Mouse (Mus musculus) intestine, embryonic 16.5 days (tissue): Measurements from ENCODE around the gene 2610301B20Rik. TPM values are rescaled to one million over a fixed set of nuclear protein-coding genes. Genes with fewer than 3 reads are reported as not detected.

Source experiments
- ATAC-seq: fragments of 200-750 bp; cut with Nextera tagmentation; 2 replicates; pipeline ENCODE4 v1.8.0; 2017; ENCODE audit warnings: moderate TSS enrichment, moderate library complexity
- H3K27ac ChIP-seq: fragments of 300-500 bp; sonication (generic); 2 replicates; pipeline ENCODE4 v1.5.1; 2014; ENCODE audit warnings: mild to moderate bottlenecking, low read length
- H3K27me3 ChIP-seq: fragments of 300-500 bp; sonication (generic); replicated peaks from 2 replicates; pipeline ENCODE4 v1.6.1; 2014; ENCODE audit warnings: low read length, control low read depth, mixed read lengths; ENCODE audit not compliant: control insufficient read depth, insufficient read depth
- H3K36me3 ChIP-seq: fragments of 300-500 bp; sonication (generic); 2 replicates; pipeline ENCODE4 v1.6.1; 2014; ENCODE audit warnings: low read length, control low read depth; ENCODE audit not compliant: control insufficient read depth, insufficient read depth
- H3K4me1 ChIP-seq: fragments of 300-500 bp; sonication (generic); 2 replicates; pipeline ENCODE4 v1.6.1; 2014; ENCODE audit warnings: low read length, control low read depth, mixed read lengths; ENCODE audit not compliant: control insufficient read depth, insufficient read depth
- H3K4me2 ChIP-seq: fragments of 300-500 bp; sonication (generic); 2 replicates; pipeline ENCODE4 v1.6.1; 2014; ENCODE audit warnings: low read depth, low read length, control low read depth
- H3K4me3 ChIP-seq: fragments of 300-500 bp; sonication (generic); 2 replicates; pipeline ENCODE4 v1.5.1; 2014; ENCODE audit warnings: mild to moderate bottlenecking, low read length
- H3K9ac ChIP-seq: fragments of 300-500 bp; sonication (generic); 2 replicates; pipeline ENCODE4 v1.6.1; 2014; ENCODE audit warnings: low read depth, low read length
- H3K9me3 ChIP-seq: fragments of 300-500 bp; sonication (generic); 2 replicates; pipeline ENCODE4 v1.6.1; 2016; ENCODE audit warnings: low read length, control low read depth; ENCODE audit not compliant: control insufficient read depth
- WGBS: fragments of 180-500 bp; shearing (Covaris S2); extraction: QIAGEN DNeasy Blood & Tissue Kit; methylation state at CpG from one replicate; pipeline ENCODE4 v1.1.7; 2014; 5-methylcytosine and 5-hydroxymethylcytosine counted together
- polyA plus RNA-seq: library from polyadenylated mRNA; unstranded; fragments of >200 nt; fragmentation: Nextera tagmentation; extraction: Ambion mirVana; gene quantifications from 2 replicates; pipeline ENCODE4 v1.2.1, GENCODE M21; 2015

Gene 2610301B20Rik
- polyA plus RNA-seq = 18.8 and 22.0 TPM in 2 replicates

DNA sequence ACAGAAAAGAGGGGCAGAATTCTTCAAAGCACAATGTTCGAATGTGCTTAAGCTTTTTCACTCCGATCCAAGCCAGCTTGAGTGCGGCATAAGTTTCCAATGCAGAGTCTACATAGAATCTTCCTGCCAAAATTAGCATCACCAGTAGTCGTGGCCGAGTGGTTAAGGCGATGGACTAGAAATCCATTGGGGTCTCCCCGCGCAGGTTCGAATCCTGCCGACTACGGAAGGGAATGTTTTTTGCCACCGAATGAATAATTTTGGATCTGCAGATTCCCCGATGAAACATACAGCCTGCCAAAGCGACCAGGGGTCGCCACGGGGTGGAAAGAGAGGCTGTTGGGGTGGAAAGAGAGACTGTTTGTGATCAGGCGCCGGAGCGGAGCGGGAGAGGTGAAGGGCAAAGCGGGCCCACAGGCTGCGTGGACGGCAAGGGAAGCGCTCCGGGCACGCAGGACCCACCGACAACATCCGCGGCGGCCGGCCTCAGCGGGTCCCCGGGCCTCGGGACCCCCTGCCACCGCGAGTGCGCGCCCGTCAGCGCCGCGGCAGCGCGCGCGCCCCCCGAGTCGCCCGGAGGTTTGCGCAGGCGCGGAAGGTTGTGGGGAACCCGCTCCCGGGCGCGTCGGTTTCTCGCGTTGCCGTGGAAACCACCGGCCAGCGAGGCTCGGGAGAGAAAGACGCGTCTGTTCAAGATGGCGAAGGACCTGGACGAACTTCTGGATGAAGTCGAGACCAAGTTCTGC, at the start of gene 2610301B20Rik:
Gene 2610301B20Rik (plus strand): TSS at position 579 of the 746 bp plus-strand sequence.
- H3K9me3 ChIP-seq = no peaks in the 10 kb centered on the region
- H3K27me3 ChIP-seq = no peaks in the 10 kb centered on the region
- peak within 1 kb of the TSS; percentile 98 for H3K27ac ChIP-seq
- H3K4me1 ChIP-seq = peaks cover 3% of the 10 kb centered on the region
- peak within 1 kb of the TSS; percentile 64 for H3K4me2 ChIP-seq
- peak; percentile 91 for ATAC-seq
- peak within 1 kb of the TSS; percentile 81 for H3K4me3 ChIP-seq
- no peaks in the 10 kb centered on the region for H3K36me3 ChIP-seq
- under 1% methylated on average over 68 of the region's 68 CpGs for WGBS
- peak within 1 kb of the TSS; percentile 89 for H3K9ac ChIP-seq

DNA sequence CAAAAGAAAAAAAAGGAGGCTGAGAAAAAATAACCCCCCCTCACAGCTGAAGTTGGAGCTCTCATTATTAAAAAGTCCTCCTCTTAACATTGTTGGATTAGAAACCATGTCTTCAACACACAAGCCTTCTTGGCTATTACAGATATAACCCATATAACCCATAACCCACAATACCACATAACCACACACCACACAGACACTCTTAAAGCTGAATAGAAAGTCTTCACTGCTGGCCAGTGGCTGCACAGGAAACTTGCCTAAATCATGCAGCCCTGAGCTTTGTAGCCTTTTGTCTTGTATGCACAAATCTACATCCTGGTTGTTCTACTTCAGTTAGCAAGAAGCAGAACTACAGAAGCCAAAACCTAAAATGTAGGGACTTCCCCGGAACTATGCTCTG, 41.0 kb upstream of the 2610301B20Rik start:
- Histone ChIP-seq H3K27me3 (no peaks in the 10 kb centered on the region), H3K27ac (no peak overlapping the region), H3K9me3 (no peaks in the 10 kb centered on the region), H3K36me3 (no peaks in the 10 kb centered on the region), H3K4me3 (no peak overlapping the region), H3K9ac (no peak overlapping the region), H3K4me1 (no peaks in the 10 kb centered on the region), H3K4me2 (no peak overlapping the region)
- WGBS = 90% methylated on average over 1 of the region's 1 CpGs
- no peak for ATAC-seq

DNA sequence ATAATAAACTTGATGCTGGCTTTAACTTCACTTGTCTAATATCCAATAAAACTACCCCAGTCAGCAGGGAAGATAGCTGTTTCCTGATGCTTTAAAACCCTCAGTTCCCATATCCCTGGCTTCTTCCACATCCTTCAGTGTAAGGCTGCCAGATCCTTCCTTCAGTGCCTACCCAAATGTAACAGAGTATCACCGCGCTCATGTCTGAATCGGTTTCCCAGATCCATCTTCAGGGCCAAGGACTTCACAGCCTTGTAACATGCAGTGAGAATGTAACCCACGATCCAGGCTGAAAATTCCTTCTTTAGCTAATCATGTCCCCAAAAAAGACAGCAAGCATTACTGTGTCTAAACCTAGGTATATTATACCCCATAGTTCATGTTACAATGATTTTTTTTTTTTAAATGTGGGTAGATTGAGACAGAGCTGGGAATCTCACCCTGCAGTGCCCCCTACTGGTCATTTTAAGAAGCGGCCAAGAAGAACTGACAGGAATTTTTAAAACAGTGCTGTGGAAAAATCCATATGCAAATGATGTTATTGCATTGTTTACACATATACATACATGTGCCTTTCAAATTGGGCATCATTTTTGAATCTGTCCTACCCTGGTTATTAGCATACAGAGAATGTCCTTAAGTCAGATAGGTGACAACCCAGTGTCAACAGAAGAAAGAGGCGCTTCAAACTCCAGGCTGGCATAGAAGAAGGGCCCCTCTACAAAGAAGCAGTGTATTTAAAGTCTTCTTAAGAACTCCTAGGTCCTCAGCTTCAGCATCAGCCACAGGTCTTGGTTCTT, 38.8 kb upstream of the 2610301B20Rik start:
- no peak for ATAC-seq
- Histone ChIP-seq H3K27ac (no peak overlapping the region), H3K4me2 (no peak overlapping the region), H3K36me3 (no peaks in the 10 kb centered on the region), H3K9ac (no peak overlapping the region), H3K4me1 (no peaks in the 10 kb centered on the region), H3K27me3 (no peaks in the 10 kb centered on the region), H3K4me3 (no peak overlapping the region), H3K9me3 (no peaks in the 10 kb centered on the region)
- 74% methylated on average over 6 of the region's 6 CpGs for WGBS

DNA sequence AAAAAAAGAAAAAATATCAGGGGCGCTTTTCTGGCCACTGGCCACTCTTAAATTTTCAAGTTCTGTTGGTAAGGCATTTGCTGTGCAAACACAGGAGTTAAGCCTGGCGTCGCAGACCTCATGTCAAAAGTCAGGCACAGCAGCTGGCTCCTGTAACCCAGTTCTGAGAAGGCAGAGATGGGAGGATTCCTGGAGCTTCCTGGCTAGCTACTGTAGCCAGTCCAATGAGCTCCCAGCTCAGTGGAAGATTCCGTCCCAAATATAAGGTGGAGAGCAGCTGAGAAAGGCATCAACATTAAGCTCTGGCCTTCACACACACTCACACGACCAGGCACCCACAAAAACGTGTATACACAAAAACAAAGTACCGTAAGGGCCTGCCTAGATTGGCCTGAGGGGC, 28.4 kb upstream of the 2610301B20Rik start:
- ATAC-seq = no peak
- H3K4me1 ChIP-seq = no peaks in the 10 kb centered on the region
- WGBS = 57% methylated on average over 7 of the region's 7 CpGs
- H3K4me3 ChIP-seq = no peak overlapping the region
- H3K36me3 ChIP-seq = no peaks in the 10 kb centered on the region
- no peaks in the 10 kb centered on the region for H3K27me3 ChIP-seq
- no peak overlapping the region for H3K4me2 ChIP-seq
- no peak overlapping the region for H3K27ac ChIP-seq
- H3K9ac ChIP-seq = no peak overlapping the region
- no peaks in the 10 kb centered on the region for H3K9me3 ChIP-seq

DNA sequence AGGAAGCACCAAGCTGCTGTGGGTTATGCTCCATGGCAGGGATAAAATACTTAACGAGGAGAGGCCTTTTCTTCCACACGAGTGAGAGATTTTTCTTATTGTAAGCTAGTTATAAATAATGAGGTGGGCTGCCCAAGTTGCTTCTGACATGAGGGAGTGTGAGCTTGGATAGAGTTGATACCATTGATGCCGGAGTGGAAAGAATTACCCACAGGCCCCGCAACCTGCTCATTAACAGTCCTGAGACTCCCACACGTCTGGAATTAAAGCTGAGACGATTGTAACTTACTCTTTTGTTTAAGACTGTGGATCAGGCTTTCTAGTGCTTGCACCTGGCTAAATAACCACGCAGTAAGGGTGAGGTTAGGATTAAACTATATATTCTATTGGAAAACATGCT, 24.5 kb upstream of the 2610301B20Rik start:
- Histone ChIP-seq H3K9me3 (no peaks in the 10 kb centered on the region), H3K4me3 (no peak overlapping the region), H3K4me2 (no peak overlapping the region), H3K4me1 (no peaks in the 10 kb centered on the region), H3K9ac (no peak overlapping the region), H3K27me3 (no peaks in the 10 kb centered on the region), H3K36me3 (no peaks in the 10 kb centered on the region), H3K27ac (no peak overlapping the region)
- 79% methylated on average over 7 of the region's 7 CpGs for WGBS
- ATAC-seq = no peak

DNA sequence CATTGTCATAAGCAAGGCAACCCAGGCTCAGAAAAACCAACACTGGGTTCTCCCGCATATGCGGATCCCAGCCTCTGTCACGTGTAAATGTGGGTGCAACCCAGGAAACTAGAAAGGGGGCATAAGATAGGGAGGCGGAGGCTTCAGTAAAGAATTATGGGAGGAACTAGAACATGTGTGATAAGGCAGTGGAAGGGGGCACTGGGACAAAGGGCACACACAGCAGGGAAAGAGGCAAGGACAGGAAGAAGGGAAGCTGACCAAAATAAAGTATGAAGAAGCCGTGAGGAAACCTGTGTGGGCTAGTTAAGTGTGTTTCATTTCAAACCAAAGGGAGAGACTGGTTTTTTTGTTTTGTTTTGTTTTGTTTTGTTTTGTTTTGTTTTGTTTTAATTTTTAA, 23.3 kb upstream of the 2610301B20Rik start:
- Histone ChIP-seq H3K27ac (no peak overlapping the region), H3K27me3 (no peaks in the 10 kb centered on the region), H3K9me3 (no peaks in the 10 kb centered on the region), H3K4me1 (no peaks in the 10 kb centered on the region), H3K4me3 (no peak overlapping the region), H3K4me2 (no peak overlapping the region), H3K36me3 (no peaks in the 10 kb centered on the region), H3K9ac (no peak overlapping the region)
- peak; percentile 88 for ATAC-seq
- WGBS = 67% methylated on average over 5 of the region's 5 CpGs

DNA sequence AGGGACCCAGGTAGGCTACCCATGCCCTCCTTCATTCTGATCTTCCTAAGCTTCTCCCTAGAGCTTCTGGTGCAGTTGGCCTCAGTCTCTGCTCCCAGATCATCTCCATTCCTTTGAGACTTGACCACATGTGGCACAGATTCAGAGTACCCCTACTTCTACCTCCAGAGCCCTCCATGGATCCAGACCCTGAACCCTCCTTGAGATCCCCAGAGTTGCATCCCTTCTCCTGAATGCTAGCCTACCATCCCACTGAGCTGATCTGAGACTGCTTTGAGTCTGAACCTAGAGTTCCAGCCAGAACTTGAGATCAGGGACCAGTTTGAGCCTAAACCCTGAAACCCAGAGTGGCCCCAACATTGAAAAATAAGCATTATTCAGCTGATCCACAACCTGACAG, 15.1 kb upstream of the 2610301B20Rik start:
- H3K4me3 ChIP-seq = no peak overlapping the region
- no peak overlapping the region for H3K4me2 ChIP-seq
- no peak for ATAC-seq
- H3K27ac ChIP-seq = no peak overlapping the region
- H3K27me3 ChIP-seq = no peaks in the 10 kb centered on the region
- no peaks in the 10 kb centered on the region for H3K9me3 ChIP-seq
- H3K9ac ChIP-seq = no peak overlapping the region
- H3K36me3 ChIP-seq = no peaks in the 10 kb centered on the region
- H3K4me1 ChIP-seq = peaks cover 8% of the 10 kb centered on the region; the same call in 1 of the 2 replicates

DNA sequence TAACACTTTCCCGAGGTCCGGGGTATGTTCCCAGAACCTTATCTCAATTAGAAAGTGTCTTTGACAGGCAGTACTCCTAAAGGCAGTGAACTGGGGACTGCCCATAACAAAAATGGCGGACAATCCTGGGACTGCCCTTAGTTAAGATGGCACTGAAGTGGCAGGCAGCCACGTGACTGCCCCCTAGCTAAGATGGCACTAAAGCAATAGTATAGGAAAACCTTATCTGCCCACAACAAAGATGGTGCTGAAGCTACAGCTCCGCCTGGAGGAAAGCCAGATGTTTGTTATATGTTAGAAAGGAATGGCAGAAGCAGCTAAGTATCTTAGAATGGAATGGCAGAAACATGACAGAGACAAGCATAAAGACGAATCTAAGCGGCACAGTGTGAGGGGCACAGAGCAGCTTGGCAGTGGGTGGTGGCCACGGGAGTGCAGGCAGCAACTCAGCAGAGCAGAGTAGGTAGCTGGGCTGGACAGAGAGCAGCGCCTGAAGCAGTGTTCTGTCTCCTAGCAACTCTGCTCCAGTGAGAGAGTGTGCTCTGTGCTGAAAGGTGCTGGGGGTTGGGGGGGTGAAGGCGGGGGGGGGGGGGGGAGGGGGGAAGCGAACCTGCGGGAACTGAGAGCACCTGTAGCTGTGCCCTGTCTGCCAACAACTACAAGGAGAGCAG, 14.3 kb upstream of the 2610301B20Rik start:
- Histone ChIP-seq H3K9ac (no peak overlapping the region), H3K27ac (no peak overlapping the region), H3K4me2 (peak overlapping the region; percentile 27), H3K27me3 (no peaks in the 10 kb centered on the region), H3K4me3 (no peak overlapping the region), H3K4me1 (peaks cover 8% of the 10 kb centered on the region; the same call in 1 of the 2 replicates), H3K36me3 (no peaks in the 10 kb centered on the region), H3K9me3 (no peaks in the 10 kb centered on the region)
- 34% methylated on average over 11 of the region's 12 CpGs for WGBS
- ATAC-seq = peak; percentile 85

DNA sequence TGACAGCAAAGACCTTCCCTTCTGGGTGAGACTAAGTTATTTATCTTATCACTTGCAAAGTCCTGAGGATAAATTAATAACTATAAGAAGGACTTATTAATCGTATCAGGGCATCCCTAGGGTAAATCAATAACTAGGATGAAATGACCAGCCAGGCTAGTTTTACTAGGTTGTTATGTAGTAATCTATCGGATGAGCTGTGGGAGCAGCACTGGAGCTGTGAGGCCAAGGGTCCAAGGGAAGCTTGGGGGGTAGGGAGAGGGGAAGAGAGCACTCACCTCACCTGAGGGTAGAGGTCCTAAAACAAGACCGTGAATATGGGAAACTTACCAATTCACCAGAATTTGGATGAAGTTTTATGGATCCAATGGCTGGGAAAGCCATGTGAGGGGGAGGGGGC, 13.5 kb upstream of the 2610301B20Rik start:
- peak overlapping the region; percentile 27 for H3K4me2 ChIP-seq
- no peak overlapping the region for H3K9ac ChIP-seq
- no peaks in the 10 kb centered on the region for H3K9me3 ChIP-seq
- peaks cover 8% of the 10 kb centered on the region; the same call in 1 of the 2 replicates for H3K4me1 ChIP-seq
- peak; percentile 69 for ATAC-seq
- H3K4me3 ChIP-seq = no peak overlapping the region
- 55% methylated on average over 3 of the region's 3 CpGs for WGBS
- no peak overlapping the region for H3K27ac ChIP-seq
- no peaks in the 10 kb centered on the region for H3K36me3 ChIP-seq
- no peaks in the 10 kb centered on the region for H3K27me3 ChIP-seq
